Mouse (Mus musculus): ENCODE data around the gene Hist1h1b. TPM values are rescaled to one million over a fixed set of nuclear protein-coding genes. Genes with fewer than 3 reads are reported as not detected.
"Not testable (repeated sequence)": the region's sequence is repeated elsewhere in the genome, so short reads cannot be mapped to it uniquely, and the experiment has no call there.

Gene Hist1h1b
- 1.4 TPM for polyA plus RNA-seq (2021)

GRCm38 (mm10) chr13:21779767-21780731, at the start of gene Hist1h1b:
Gene Hist1h1b, minus strand, starts transcription at chr13:21780625.
- CTCF ChIA-PET, result interaction anchor here (1.1 kb wide), 1 partner anchor 47 kb away, joined by 3 read pairs; no protein-coding TSS in a partner anchor
- in situ Hi-C loops (cut with MboI; ENCODE audit: low pct_unique_long_range_greater_than_20kb), result loop anchor here (25.0 kb wide), 1 partner anchor 1982 kb away; the partner anchor contains the start of genes Hist1h1a, Hist1h2ab, Hist1h3a and Hist1h3b

DNA sequence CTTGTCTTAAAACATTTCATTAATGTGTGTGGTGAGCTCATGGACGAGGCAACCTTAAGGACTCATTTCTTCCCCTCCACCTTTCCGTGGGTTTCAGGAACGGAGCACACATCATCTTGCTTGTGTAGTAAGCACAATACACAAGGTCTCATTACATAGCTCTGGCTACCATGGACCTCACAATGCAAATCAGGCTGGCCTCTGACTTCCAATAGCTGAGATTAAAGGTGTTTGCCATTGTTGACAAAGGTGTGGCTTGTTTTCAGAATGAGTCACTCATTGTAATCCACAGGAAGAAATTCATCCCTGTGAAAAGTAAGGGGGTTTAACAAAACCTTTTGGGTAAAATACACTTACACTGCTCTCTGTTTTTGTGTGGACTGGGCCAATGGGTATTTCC, 48.1 kb upstream of the Hist1h1b start:
- no peak for DNase-seq (ENCODE audit: low read depth, low spot score)
- no peak for ATAC-seq
- TF ChIP-seq CTCF (IDR thresholded peaks at IDR 0.05), result no peak
- CTCF ChIA-PET, result no interaction called here
- POLR2A ChIA-PET, result no interaction called here
- in situ Hi-C loops (cut with MboI; ENCODE audit: low pct_unique_long_range_greater_than_20kb), result no loop called here
- H3K27me3 ChIP-seq, result no peaks in the 10 kb centered on the region

More at GRCm38 (mm10) chr13:21779767-21780731, at the start of gene Hist1h1b:
- POLR2A ChIA-PET, result interaction anchor here (1.2 to 2.7 kb wide), 3 partner anchors 24 to 59 kb away, joined by 3 to 8 read pairs (median 3); partner anchors contain the start of genes Hist1h2ak and Hist1h2bn
- TF ChIP-seq CTCF (IDR thresholded peaks at IDR 0.05), result no peak
- H3K27me3 ChIP-seq, result no peaks in the 10 kb centered on the region
- peak; percentile 25 for ATAC-seq
- no peak for DNase-seq (ENCODE audit: low read depth, low spot score)

DNA sequence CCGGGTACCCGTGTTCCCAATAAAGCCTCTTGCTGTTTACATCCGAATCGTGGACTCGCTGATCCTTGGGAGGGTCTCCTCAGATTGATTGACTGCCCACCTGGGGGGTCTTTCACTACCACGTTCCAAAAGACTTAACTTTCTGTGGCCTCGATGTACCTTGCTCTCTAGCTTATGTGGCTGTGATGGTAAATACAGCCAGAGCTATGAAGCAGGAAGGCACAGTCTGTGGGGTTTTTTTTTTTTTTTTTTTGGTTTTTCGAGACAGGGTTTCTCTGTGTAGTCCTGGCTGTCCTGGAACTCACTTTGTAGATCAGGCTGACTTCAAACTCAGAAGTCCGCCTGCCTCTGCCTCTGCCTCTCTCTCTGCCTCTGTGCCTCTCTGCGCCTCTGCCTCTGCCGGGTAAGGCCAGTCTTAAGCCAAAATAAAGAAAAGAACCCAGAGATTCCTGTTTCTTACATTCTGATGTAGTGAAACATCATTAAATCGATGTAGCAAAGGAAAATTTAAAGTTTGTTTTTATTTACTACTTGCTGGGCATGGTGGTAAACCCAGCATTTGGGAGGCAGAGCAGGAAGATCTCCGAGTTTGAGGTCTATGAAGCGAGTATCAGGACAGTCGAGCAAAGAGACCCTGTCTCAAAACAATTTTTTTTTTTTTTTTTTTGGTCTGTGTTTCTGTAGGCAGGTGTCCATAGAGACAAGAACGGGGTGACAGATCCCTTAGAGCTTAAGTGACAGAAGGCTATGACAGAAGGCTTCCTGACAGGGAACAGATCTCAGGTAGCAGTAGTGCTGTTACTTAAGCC, 39.9 kb upstream of the Hist1h1b start:
- CTCF ChIA-PET; ATAC-seq; in situ Hi-C loops (cut with MboI; ENCODE audit: low pct_unique_long_range_greater_than_20kb); DNase-seq (ENCODE audit: low read depth, low spot score); POLR2A ChIA-PET; H3K27me3 ChIP-seq: not testable (repeated sequence)

DNA sequence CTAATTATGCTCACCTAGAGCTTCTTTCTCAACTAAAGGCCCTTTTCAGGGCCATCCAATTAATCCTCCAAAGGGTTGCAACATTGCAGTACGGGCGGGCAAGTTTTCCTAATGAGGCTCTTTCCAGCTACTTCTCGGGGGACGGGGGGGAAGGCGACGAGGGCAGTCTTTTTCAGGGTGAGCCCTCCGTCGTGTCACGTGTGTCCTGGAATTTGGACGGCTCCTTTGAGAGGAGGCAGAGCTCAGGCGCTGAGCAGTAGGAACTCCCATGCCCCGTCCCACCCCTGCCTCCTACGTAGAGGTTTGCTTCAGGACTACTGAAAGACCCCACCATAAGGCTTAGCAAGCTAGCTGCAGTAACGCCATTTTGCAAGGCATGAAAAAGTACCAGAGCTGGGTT, 31.7 kb upstream of the Hist1h1b start:
- ATAC-seq; in situ Hi-C loops (cut with MboI; ENCODE audit: low pct_unique_long_range_greater_than_20kb); H3K27me3 ChIP-seq; POLR2A ChIA-PET; DNase-seq (ENCODE audit: low read depth, low spot score); CTCF ChIA-PET: not testable (repeated sequence)

DNA sequence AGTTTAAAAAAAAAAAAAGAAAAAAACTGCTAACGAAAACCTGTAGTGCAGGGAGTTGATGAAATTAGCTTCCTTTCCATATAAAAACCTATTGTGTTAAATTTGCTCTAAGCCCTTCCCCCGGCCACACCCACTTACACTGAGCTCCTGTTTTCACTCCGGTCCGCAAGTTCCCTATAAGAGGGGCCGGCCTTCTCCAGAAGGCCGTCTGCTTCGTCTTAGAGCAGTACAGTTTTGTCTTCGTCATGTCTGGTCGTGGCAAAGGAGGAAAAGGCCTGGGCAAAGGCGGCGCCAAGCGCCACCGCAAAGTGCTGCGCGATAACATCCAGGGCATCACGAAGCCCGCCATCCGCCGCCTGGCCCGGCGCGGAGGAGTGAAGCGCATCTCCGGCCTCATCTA, 31.1 kb upstream of the Hist1h1b start, which contains the start of gene Hist1h4m:
Gene Hist1h4m (plus strand): TSS at position 208 of the 400 bp plus-strand sequence.
- in situ Hi-C loops (cut with MboI; ENCODE audit: low pct_unique_long_range_greater_than_20kb); CTCF ChIA-PET; POLR2A ChIA-PET; ATAC-seq; H3K27me3 ChIP-seq; DNase-seq (ENCODE audit: low read depth, low spot score): not testable (repeated sequence)

DNA sequence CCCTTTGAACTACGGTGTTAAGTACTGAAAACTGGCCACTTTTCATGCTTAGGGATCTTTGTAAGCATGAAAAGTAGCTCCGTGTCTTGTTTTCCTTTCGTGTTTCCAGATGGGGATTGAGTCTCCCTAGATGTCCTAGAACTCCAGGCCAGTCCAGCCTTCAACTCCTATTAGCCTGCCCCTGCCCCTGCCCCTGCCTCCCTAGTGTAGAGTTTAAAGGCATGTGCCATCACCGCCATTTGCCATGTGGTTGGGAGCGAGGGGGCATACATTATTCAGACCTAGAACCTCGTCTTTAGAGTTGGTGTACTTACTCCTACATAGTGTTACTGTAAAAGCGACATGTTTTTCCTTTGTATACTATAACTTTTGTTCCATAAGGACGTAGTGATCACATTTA, 30.6 kb upstream of the Hist1h1b start:
- H3K27me3 ChIP-seq; CTCF ChIA-PET; in situ Hi-C loops (cut with MboI; ENCODE audit: low pct_unique_long_range_greater_than_20kb): not testable (repeated sequence)

DNA sequence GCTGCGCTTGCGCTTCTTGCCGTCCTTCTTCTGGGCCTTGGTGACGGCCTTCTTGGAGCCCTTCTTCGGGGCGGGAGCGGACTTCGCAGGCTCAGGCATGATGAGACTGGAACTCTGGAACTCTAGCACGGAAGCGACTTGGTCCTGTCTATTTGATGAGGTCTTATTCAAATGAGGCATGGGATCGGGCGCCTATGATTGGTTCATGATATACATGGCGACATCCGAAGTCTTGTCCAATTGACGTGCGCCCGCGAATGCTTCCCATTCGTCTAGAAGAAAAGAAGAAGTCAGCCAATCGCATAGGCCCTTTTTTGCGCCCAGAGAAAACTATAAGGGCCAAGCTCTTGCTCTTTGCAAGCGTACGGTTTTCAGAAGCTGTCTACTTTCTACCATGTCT, 29.6 kb upstream of the Hist1h1b start, which contains the start of the genes Hist1h2bq and Hist1h2ao:
Gene Hist1h2bq (minus strand): TSS at position 125 of the 400 bp plus-strand sequence.
Gene Hist1h2ao (plus strand): TSS at position 393 of the 400 bp plus-strand sequence.
- H3K27me3 ChIP-seq; POLR2A ChIA-PET; in situ Hi-C loops (cut with MboI; ENCODE audit: low pct_unique_long_range_greater_than_20kb); DNase-seq (ENCODE audit: low read depth, low spot score); CTCF ChIA-PET: not testable (repeated sequence)
- peak; percentile 97 for ATAC-seq

More for the DNA sequence above, 30.6 kb upstream of the Hist1h1b start:
- ATAC-seq; POLR2A ChIA-PET; DNase-seq (ENCODE audit: low read depth, low spot score): not testable (repeated sequence)

- POLR2A ChIA-PET; in situ Hi-C loops (cut with MboI; ENCODE audit: low pct_unique_long_range_greater_than_20kb); DNase-seq (ENCODE audit: low read depth, low spot score); CTCF ChIA-PET; H3K27me3 ChIP-seq: not testable (repeated sequence)
- peak; percentile 78 for ATAC-seq
Measured at GRCm38 (mm10) chr13:21803058-21803457, 22.6 kb upstream of the Hist1h1b start.

- DNase-seq (ENCODE audit: low read depth, low spot score); POLR2A ChIA-PET; CTCF ChIA-PET; H3K27me3 ChIP-seq: not testable (repeated sequence)
- in situ Hi-C loops (cut with MboI; ENCODE audit: low pct_unique_long_range_greater_than_20kb), result loop anchor here (25.0 kb wide), 1 partner anchor 1965 kb away; the partner anchor contains the start of genes Hist1h1a, Hist1h2ab, Hist1h3a and Hist1h3b
- peak; percentile 26 for ATAC-seq
Measured at GRCm38 (mm10) chr13:21797163-21797562, 16.7 kb upstream of the Hist1h1b start.

- in situ Hi-C loops (cut with MboI; ENCODE audit: low pct_unique_long_range_greater_than_20kb), result loop anchor here (25.0 kb wide), 1 partner anchor 1967 kb away; the partner anchor contains the start of genes Hist1h1a, Hist1h2ab, Hist1h3a and Hist1h3b
- ChIA-PET CTCF (no interaction called here), POLR2A (no interaction called here)
- no peaks in the 10 kb centered on the region for H3K27me3 ChIP-seq
- TF ChIP-seq CTCF (IDR thresholded peaks at IDR 0.05), result no peak
- ATAC-seq (no peak), DNase-seq (ENCODE audit: low read depth, low spot score) (no peak)
Measured at GRCm38 (mm10) chr13:21795584-21795983, 15.2 kb upstream of the Hist1h1b start.

Data from Patski (cell line).